Mouse (Mus musculus) embryonic stem cell, embryonic (primary cell): ENCODE data around the gene Eng.

Experiments
- CTCF ChIA-PET, 4 experiments: fragments of 300-600 bp in 2 of 4; fragments of 350-600 bp in 2 of 4; sonication (Branson Sonifier 250); formaldehyde crosslinking; loops; one replicate each; lab custom pipeline; 2022; ENCODE audit warnings: inconsistent platforms in 2 of 4; lab: Charles Lee
- POLR2A ChIA-PET, 4 experiments: fragments of 300-600 bp in 2 of 4; fragments of 350-600 bp in 2 of 4; sonication (Branson Sonifier 250); formaldehyde crosslinking; loops; one replicate each; lab custom pipeline; 2022; ENCODE audit warnings: antibody characterized with exemption in 4 of 4, inconsistent platforms in 1 of 4; lab: Charles Lee

The Eng gene

GRCm38 (mm10) chr2:32646379-32647056, at the start of gene Eng:
TSS of gene Eng (plus strand) at chr2:32646595.
- ChIA-PET POLR2A (interaction anchor here (0.6 to 8.1 kb wide), 54 partner anchors 8 to 335 kb away, joined by 3 to 115 read pairs (median 5); partner anchors contain the start of genes 9430097D07Rik (in 1 of the 4), Dpm2 (in 1 of the 4), Lrsam1 (in 1 of the 4) and Pip5kl1 (in 1 of the 4)), CTCF (interaction anchor here (0.6 to 3.4 kb wide), 18 partner anchors 9 to 944 kb away, joined by 3 to 19 read pairs (median 6); partner anchors contain the start of gene Pip5kl1 (in 1 of the 4))

DNA sequence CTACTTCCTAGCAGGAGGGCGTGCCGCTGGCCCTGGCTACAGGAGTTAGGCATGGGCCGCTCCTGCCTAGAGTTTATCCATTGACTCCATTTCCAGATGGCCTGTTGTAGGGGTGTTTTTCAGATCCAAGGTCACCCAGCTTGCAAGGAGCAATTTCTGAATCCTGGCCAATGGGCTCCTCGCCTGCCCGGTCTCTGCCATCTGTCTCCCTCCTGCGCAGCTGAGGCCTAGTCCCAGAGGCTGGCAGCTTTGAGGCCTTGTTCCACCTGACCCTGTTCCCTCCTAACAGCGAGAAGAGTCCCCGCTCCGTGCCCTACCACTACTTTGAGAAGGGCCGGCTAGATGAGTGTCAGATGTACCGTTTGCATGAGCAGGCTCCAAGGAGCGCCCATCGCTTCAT, 49.7 kb upstream of the Eng start:
- POLR2A ChIA-PET, result interaction anchor here in 2 of 4 experiments (1.2 to 1.8 kb wide), 2 partner anchors 11 to 131 kb away, joined by 3 to 4 read pairs; no protein-coding TSS in a partner anchor
- CTCF ChIA-PET, result interaction anchor here in 1 of 4 experiments (1.4 kb wide), 1 partner anchor 10 kb away, joined by 6 read pairs; no protein-coding TSS in a partner anchor

DNA sequence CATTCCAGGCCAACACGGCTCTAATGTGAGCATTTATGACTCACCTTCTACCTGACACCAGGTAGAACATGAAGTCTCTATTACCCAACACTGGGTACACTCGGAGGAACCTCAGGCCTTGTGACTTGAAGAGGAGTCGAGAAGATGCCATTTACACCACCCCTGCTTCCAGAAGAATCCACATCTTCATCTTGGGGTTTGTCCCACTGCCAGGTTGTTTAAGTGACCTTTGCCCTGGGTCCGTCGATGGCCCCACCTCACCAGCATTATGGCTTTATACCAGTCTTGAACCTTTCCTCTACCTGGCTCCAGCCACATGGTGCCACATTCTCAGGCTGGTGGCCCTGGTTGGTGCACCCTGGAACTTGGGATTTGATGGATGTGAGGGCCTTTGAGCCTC, 49.1 kb upstream of the Eng start:
- POLR2A ChIA-PET, result no interaction called here
- CTCF ChIA-PET, result no interaction called here

- POLR2A ChIA-PET, result interaction anchor here in 2 of 4 experiments (0.6 to 1.2 kb wide), 2 partner anchors 117 to 130 kb away, joined by 3 to 4 read pairs; no protein-coding TSS in a partner anchor
Measured at GRCm38 (mm10) chr2:32597699-32598098, 48.7 kb upstream of the Eng start.

DNA sequence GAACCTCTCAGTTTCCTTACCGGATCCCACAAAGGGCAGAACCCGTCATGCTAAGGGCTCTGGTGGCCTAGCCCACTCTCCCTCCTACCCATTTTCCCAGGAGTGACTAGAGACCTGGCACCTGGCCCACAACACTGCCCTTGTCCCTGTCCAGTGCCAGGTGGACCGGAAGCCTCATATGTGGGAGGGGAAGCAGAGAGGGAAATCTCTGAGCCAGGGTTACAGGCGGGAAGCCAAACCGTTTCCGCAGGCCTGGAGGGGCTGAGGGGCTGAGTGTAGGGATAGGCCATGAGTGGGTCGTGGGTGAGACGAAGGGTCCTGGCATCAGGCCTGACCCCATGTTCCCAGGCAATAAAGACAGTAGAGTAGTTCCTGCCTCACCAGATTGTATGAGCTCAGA, 47.9 kb upstream of the Eng start:
- POLR2A ChIA-PET, result interaction anchor here in 1 of 4 experiments (1.2 kb wide), 1 partner anchor 117 kb away, joined by 4 read pairs; no protein-coding TSS in a partner anchor
- CTCF ChIA-PET, result interaction anchor here in 3 of 4 experiments (0.7 to 1.9 kb wide), 5 partner anchors 9 to 330 kb away, joined by 3 to 8 read pairs (median 3); partner anchors contain the start of gene St6galnac4 (in 1 of the 3)

More at GRCm38 (mm10) chr2:32597699-32598098, 48.7 kb upstream of the Eng start:
- CTCF ChIA-PET, result interaction anchor here in 3 of 4 experiments (0.6 to 1.9 kb wide), 5 partner anchors 9 to 331 kb away, joined by 3 to 8 read pairs (median 4); partner anchors contain the start of gene St6galnac4 (in 1 of the 3)

DNA sequence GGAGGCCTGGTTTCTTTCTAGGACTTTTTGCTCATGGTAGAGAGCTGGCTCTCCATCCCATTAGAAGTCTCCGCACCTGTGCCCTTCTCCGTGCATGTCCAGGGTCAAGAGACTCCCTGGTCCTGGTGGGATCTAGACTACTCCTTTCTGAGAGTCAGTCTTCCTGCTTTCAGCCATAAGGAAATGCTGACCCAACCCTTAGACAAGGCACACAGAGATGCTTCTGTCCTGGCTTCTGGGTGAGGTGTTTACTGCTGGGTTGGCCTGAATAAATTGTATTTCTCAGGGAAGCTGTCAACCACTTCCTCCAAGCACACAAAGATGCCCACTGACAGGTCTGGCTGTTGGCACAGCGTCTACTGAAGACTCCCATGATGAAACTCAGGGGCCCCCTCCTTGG, 47.0 kb upstream of the Eng start, which contains the start of gene St6galnac6:
St6galnac6 (plus strand) TSS at position 301 of the 400 bp plus-strand sequence.
- POLR2A ChIA-PET, result interaction anchor here in 2 of 4 experiments (0.6 to 1.5 kb wide), 2 partner anchors 29 to 139 kb away, joined by 4 read pairs; partner anchors contain the start of gene Dpm2 (in 1 of the 2)
- CTCF ChIA-PET, result interaction anchor here in 2 of 4 experiments (0.6 to 1.9 kb wide), 3 partner anchors 8 to 121 kb away, joined by 3 to 10 read pairs (median 8); no protein-coding TSS in a partner anchor

DNA sequence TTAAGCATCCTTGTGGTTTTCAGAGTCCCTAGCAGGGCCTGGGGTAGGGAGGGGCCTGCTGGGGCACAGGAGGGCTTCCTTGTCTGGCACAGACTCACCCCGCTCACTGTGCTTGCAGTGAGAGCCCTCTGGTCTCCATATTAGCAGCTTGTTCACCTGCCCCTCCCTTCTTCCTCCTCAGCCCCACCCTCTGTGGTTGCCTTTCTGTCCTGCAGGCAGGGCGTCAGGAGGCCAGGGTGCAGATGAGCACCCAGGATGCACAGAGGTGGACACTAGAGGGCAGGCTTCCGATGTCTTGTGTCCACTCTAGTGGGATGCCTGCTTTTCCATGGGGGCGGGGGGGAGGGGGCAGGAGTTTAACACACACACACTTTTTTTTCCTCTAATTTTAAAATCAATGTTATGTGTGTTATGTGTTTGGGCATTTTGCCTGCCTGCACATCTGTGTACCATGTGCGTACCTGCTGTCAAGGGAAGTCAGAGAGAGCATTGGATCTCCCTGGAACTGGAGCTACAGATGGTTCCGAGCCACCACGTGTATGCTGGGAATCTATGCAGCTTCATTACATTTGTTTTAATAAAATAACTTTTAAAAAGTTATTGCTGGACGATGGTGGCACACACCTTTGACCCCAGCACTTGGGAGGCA, 44.9 kb upstream of the Eng start:
- ChIA-PET CTCF (interaction anchor here (0.5 to 5.1 kb wide), 25 partner anchors 11 to 504 kb away, joined by 3 to 32 read pairs (median 4); partner anchors contain the start of genes 9430097D07Rik (in 3 of the 4), Pip5kl1 (in 2 of the 4), St6galnac4 (in 2 of the 4) and Slc25a25 (in 1 of the 4)), POLR2A (interaction anchor here in 3 of 4 experiments (0.6 to 1.4 kb wide), 10 partner anchors 9 to 105 kb away, joined by 3 to 4 read pairs (median 3); partner anchors contain the start of genes Dpm2 (in 1 of the 3) and Eng (in 1 of the 3))

DNA sequence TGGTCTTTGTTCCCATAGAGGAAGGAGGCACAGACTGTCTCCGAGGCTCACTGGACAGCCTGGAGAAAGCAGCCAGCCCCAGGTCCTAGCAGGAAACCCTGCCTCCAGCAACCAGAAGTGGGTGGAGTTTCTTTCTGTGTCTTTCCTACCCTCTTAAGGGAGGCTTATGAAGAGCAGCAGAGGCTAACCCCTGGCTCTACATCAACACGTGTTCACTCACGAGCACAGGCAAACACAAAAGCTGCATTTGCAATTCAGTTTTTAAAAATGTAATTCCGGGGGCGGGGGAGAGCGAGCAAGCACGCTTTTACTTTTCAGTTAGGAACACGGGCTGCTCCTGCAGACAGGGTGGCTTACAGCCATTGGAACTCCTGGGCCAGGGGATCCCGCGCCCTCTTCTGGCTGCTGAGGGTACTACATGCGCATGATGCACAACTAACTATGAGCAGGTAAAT, 43.8 kb upstream of the Eng start:
- CTCF ChIA-PET, result interaction anchor here (0.6 to 5.1 kb wide), 18 partner anchors 9 to 198 kb away, joined by 3 to 32 read pairs (median 4); partner anchors contain the start of genes Pip5kl1 (in 2 of the 4), St6galnac4 (in 2 of the 4) and 9430097D07Rik (in 1 of the 4)
- POLR2A ChIA-PET, result interaction anchor here in 2 of 4 experiments (0.6 to 1.5 kb wide), 7 partner anchors 19 to 255 kb away, joined by 3 to 6 read pairs (median 3); partner anchors contain the start of gene Eng (in 1 of the 2)

- ChIA-PET POLR2A (interaction anchor here in 2 of 4 experiments (0.7 to 2.9 kb wide), 6 partner anchors 17 to 411 kb away, joined by 3 to 7 read pairs (median 3); partner anchors contain the start of genes Dpm2 (in 1 of the 2) and St6galnac4 (in 1 of the 2)), CTCF (interaction anchor here in 2 of 4 experiments (0.5 to 5.1 kb wide), 8 partner anchors 18 to 253 kb away, joined by 3 to 32 read pairs (median 6); partner anchors contain the start of gene St6galnac4 (in 2 of the 2))
Measured at GRCm38 (mm10) chr2:32604631-32605030, 41.8 kb upstream of the Eng start.

DNA sequence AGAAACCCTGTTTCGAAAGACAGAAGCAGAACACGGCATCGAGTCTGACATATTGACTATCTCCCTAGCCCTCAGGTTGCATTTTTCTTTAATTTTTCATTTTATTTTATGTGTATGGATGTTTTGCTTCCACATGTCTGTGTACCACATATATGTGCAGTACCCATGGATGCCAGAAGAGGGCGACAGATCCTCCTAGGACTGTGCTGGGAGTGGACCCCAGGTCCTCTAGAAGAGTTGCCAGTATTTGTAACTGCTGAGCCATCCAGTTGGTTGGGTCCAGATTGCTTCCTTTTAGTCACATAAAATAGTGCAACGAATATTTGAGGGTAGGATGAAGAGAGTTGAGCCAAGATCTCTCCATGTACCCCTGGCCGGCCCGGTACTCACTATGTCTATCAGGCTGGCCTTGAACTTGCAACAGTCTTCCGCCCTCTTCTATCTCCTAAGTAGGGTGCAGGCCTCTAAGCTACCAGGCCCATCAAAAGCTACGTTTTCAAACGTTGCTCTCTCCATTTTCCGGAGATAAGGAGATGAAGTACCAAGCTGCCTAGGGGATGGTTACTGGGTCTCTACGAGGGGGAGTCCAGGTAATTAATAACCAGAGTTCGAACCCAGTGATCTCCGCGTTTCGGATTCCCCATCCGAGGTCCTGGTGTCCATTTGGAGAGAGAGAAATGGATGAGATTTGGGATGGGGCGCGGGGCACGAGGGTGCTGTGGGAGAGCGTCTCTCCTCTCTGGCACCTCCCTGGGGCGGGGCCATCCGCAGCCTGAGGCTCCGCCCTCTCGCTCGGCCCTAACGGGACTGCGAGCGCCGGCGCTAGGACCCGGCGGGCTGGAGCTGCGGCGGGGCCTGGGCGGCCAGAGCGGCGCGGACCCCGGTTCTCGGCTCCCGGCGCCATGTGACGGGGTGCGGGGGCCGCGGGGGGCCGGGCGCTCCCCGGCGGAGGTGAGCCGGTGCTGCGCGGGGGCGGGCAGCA, 39.9 kb upstream of the Eng start:
- ChIA-PET POLR2A (interaction anchor here (0.6 to 4.8 kb wide), 35 partner anchors 9 to 457 kb away, joined by 3 to 33 read pairs (median 4); partner anchors contain the start of genes St6galnac4 (in 3 of the 4), Dpm2 (in 1 of the 4), Fam102a (in 1 of the 4) and Lrsam1 (in 1 of the 4)), CTCF (interaction anchor here (0.5 to 2.9 kb wide), 44 partner anchors 8 to 874 kb away, joined by 3 to 17 read pairs (median 4); partner anchors contain the start of genes St6galnac4 (in 2 of the 4), Dpm2 (in 1 of the 4), Pip5kl1 (in 1 of the 4) and Tor2a (in 1 of the 4))

DNA sequence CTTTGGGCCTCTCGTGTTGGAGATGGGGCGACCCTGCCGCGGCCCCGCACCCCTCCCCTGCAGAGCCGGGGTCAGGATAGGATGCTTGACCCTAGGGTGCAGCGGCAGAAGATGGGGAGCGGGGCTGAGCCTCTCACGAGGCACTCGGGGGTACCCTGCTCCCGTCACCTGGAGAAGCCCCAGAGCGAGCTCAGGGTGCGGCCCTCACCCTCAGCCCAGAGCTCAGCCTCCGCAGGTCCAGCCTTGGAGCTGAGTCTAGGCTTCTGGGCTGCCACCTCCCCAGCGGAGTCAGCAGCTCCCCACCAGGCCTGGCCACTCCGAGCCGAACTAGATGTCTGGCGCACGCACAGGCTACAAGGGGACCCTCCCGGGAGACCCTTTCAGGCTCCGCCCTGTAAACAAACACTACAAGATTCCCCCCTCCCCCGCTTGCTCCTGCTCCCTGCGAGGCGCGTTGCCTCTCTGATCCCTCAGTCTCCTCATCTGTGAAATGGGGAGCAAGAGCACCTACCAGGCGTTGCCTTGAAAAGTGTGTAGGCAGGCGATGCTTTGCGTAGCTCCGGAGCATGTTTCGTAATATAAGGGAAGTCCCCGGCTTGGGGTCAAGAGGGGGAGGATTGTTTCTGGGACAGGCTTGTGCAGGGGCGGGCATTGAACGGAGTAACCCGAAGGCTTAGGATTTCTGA, 39.0 kb upstream of the Eng start:
- ChIA-PET CTCF (interaction anchor here (0.6 to 2.9 kb wide), 30 partner anchors 8 to 321 kb away, joined by 3 to 17 read pairs (median 4); partner anchors contain the start of genes St6galnac4 (in 2 of the 4), 9430097D07Rik (in 1 of the 4), Dpm2 (in 1 of the 4) and Tor2a (in 1 of the 4)), POLR2A (interaction anchor here (0.6 to 4.8 kb wide), 41 partner anchors 8 to 458 kb away, joined by 3 to 33 read pairs (median 4); partner anchors contain the start of genes St6galnac4 (in 3 of the 4), Lrsam1 (in 2 of the 4), Rpl12 (in 2 of the 4) and Eng (in 1 of the 4))

DNA sequence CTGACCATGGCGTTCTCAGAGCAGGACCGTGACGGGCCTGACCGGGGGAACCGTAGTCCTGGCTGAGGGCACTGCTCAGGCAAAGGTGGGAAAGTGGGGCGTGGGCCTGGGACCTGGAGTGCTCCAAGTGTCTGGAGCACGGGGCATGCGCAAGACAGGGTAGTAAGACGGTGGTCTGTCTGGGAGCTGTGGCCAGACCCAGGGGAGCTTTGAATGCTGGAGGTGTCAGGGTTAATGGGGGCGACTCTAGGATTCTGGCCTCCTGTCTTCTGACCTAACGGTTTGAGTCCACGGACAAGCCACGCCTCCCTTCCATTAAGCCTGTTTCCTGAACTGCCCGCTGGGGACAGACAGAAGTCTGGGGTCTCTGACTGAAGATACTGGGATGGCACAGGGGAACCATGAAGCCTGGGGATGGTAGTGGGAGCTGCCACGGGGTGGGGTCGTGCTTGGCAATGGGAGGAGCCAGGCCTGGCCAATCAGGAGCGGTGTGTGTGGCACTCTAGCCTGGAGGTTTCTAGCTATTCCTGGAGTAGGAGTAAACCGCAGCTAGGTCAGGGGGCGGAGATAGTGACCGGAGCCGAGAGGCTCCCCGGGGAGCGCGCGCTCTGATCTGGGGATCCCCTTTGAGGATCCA, 38.1 kb upstream of the Eng start:
- ChIA-PET POLR2A (interaction anchor here in 3 of 4 experiments (0.6 to 4.8 kb wide), 47 partner anchors 9 to 1830 kb away, joined by 3 to 33 read pairs (median 4); partner anchors contain the start of genes Lrsam1 (in 3 of the 3), Rpl12 (in 3 of the 3), Eng (in 2 of the 3) and 1110008P14Rik (in 1 of the 3)), CTCF (interaction anchor here in 3 of 4 experiments (0.6 to 2.9 kb wide), 27 partner anchors 7 to 353 kb away, joined by 3 to 17 read pairs (median 5); partner anchors contain the start of genes 9430097D07Rik (in 1 of the 3), Lrsam1 (in 1 of the 3), Pip5kl1 (in 1 of the 3) and Rpl12 (in 1 of the 3))

- ChIA-PET CTCF (interaction anchor here in 3 of 4 experiments (0.5 to 2.9 kb wide), 25 partner anchors 10 to 353 kb away, joined by 3 to 17 read pairs (median 4); partner anchors contain the start of genes 9430097D07Rik (in 1 of the 3), Lrsam1 (in 1 of the 3), Pip5kl1 (in 1 of the 3) and Rpl12 (in 1 of the 3)), POLR2A (interaction anchor here (0.6 to 4.8 kb wide), 46 partner anchors 8 to 1831 kb away, joined by 3 to 33 read pairs (median 4); partner anchors contain the start of genes Lrsam1 (in 3 of the 4), Rpl12 (in 3 of the 4), Eng (in 2 of the 4) and 1110008P14Rik (in 1 of the 4))
Measured at GRCm38 (mm10) chr2:32608778-32609435, 37.5 kb upstream of the Eng start.
